Mouse (Mus musculus) liver, embryonic 16.5 days (tissue): ENCODE measurements around the gene Ccdc93. TPM values are rescaled to one million over a fixed set of nuclear protein-coding genes. Genes with fewer than 3 reads are reported as not detected.

Experiments used
- ATAC-seq: fragments of 200-750 bp; cut with Nextera tagmentation; 2 replicates; pipeline ENCODE4 v1.8.0; 2017; ENCODE audit warnings: low read depth, mild to moderate bottlenecking, moderate number of reproducible peaks, moderate library complexity
- H3K27ac ChIP-seq: fragments of 300-500 bp; sonication (generic); 2 replicates; pipeline ENCODE4 v1.5.1; 2014; ENCODE audit warnings: mild to moderate bottlenecking, low read length
- H3K27me3 ChIP-seq: fragments of 300-500 bp; sonication (generic); 2 replicates; pipeline ENCODE4 v1.6.1; 2014; ENCODE audit warnings: low read depth, low read length, mixed read lengths; ENCODE audit not compliant: control insufficient read depth, insufficient read depth
- H3K36me3 ChIP-seq: fragments of 300-500 bp; sonication (generic); 2 replicates; pipeline ENCODE4 v1.6.1; 2014; ENCODE audit warnings: mild to moderate bottlenecking; ENCODE audit not compliant: control insufficient read depth, insufficient read depth
- H3K4me1 ChIP-seq: fragments of 300-500 bp; sonication (generic); 2 replicates; pipeline ENCODE4 v1.6.1; 2014; ENCODE audit warnings: low read depth, low read length, mixed read lengths; ENCODE audit not compliant: control insufficient read depth
- H3K4me2 ChIP-seq: fragments of 300-500 bp; sonication (generic); 2 replicates; pipeline ENCODE4 v1.6.1; 2014; ENCODE audit warnings: low read depth, low read length, mixed read lengths
- H3K4me3 ChIP-seq: fragments of 300-500 bp; sonication (generic); 2 replicates; pipeline ENCODE4 v1.5.1; 2014; ENCODE audit warnings: low read depth, mild to moderate bottlenecking, low read length
- H3K9ac ChIP-seq: fragments of 300-500 bp; sonication (generic); 2 replicates; pipeline ENCODE4 v1.6.1; 2014; ENCODE audit warnings: low read depth, low read length
- H3K9me3 ChIP-seq: fragments of 300-500 bp; sonication (generic); replicated peaks from 2 replicates; pipeline ENCODE4 v1.6.1; 2016; ENCODE audit warnings: low read length; ENCODE audit not compliant: control insufficient read depth
- WGBS: fragments of 180-500 bp; shearing (Covaris S2); extraction: QIAGEN DNeasy Blood & Tissue Kit; methylation state at CpG from one replicate; pipeline ENCODE4 v1.1.7; 2014; ENCODE audit not compliant: insufficient replicate concordance; 5-methylcytosine and 5-hydroxymethylcytosine counted together
- polyA plus RNA-seq: library from polyadenylated mRNA; unstranded; fragments of >200 nt; fragmentation: Nextera tagmentation; extraction: Ambion mirVana; gene quantifications from 2 replicates; pipeline ENCODE4 v1.2.1, GENCODE M21; 2015

Ccdc93 gene
- polyA plus RNA-seq, result 2.8 and 3.6 TPM in 2 replicates

DNA sequence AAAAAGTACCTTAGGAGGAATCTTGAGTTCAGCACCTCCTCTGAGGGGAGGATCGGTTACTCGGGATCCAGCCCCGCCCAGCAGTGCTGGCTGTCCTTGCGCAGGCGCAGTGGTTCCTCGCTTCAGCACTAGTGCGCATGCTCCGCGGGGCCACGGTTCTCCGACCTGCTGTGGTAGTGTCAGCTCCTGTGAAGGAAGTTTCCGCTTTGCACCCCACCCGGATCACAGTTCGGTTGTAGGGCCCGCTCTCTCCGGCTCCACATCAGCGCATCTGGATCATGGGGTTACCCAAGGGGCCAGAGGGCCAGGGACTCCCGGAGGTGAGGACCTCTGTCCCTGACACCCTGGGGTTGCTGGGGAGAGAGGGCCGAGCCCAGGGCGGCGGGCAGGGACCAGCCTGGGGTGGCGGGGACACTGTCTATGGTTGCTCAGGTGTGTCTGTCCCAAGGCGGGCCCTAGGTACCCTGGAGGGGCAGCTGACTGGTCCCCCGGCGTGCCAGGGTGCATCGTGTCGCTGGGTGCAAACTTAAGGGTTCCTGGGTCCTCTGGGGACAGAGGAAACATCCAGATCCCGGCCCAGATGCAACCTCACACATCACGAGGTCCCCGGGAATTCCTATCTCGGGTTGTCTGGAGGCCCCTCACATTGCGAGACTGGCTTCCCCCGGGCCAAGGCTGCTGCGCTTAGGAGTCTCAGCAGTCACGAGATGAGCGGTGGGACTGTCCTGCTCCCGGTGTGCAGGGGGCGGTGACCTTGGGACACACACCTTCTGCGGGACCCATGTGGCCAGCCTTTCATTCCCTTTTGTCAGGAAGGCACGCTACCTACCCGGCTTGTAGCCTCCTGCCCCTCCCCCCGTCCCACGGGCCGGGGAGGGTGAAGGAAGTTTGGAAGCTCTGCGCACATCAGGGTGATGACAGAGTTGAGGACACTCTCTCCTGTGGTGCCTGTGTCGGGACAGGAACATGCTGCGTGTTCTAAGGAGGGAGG is at the start of gene Ccdc93:
TSS of gene Ccdc93 (plus strand) at position 112 of the 991 bp plus-strand sequence.
- peak; percentile 92 for ATAC-seq
- peak within 1 kb of the TSS; percentile 85 for H3K9ac ChIP-seq
- H3K4me2 ChIP-seq, result peak within 1 kb of the TSS; percentile 78
- no peaks in the 10 kb centered on the region for H3K9me3 ChIP-seq
- no peaks in the 10 kb centered on the region for H3K27me3 ChIP-seq
- under 1% methylated on average over 47 of the region's 47 CpGs for WGBS
- H3K4me1 ChIP-seq, result peaks cover 5% of the 10 kb centered on the region
- peak within 1 kb of the TSS; percentile 80 for H3K4me3 ChIP-seq
- no peaks in the 10 kb centered on the region for H3K36me3 ChIP-seq
- peak within 1 kb of the TSS; percentile 66 for H3K27ac ChIP-seq

DNA sequence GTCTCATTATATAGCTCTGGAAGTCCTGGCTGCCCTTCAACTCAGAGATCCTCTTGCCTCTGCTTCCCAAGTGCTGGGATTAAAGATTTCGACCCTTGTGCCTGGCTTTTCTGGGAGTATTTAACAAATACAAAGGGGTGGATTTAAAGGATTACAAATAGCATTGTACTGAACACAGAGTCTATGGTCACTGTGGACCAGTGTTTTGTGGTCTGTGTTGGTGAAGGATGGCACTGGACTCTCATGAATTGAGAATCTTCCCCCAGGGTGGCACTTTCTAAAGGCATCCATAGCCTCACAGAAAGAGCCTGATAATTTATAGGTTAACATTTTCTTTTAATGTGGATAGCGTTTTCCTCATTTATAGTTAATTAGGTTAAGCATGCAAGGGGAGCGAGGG is 49.3 kb upstream of the Ccdc93 start:
- H3K27me3 ChIP-seq, result no peaks in the 10 kb centered on the region
- H3K36me3 ChIP-seq, result no peaks in the 10 kb centered on the region
- H3K9me3 ChIP-seq, result no peaks in the 10 kb centered on the region
- no peak overlapping the region for H3K27ac ChIP-seq
- WGBS, result 65% methylated on average over 3 of the region's 3 CpGs
- ATAC-seq, result no peak
- no peak overlapping the region for H3K9ac ChIP-seq
- no peak overlapping the region for H3K4me2 ChIP-seq
- no peaks in the 10 kb centered on the region for H3K4me1 ChIP-seq
- H3K4me3 ChIP-seq, result no peak overlapping the region

GRCm38 (mm10) chr1:121388312-121388711 is 42.5 kb upstream of the Ccdc93 start:
- Histone ChIP-seq H3K4me1 (no peaks in the 10 kb centered on the region), H3K9ac (no peak overlapping the region), H3K27me3 (no peaks in the 10 kb centered on the region), H3K4me2 (no peak overlapping the region), H3K9me3 (no peaks in the 10 kb centered on the region), H3K36me3 (no peaks in the 10 kb centered on the region), H3K27ac (no peak overlapping the region), H3K4me3 (no peak overlapping the region)
- WGBS, result 49% methylated on average over 6 of the region's 6 CpGs
- no peak for ATAC-seq

GRCm38 (mm10) chr1:121388732-121389131 is 42.1 kb upstream of the Ccdc93 start:
- H3K27me3 ChIP-seq, result no peaks in the 10 kb centered on the region
- H3K9ac ChIP-seq, result no peak overlapping the region
- no peaks in the 10 kb centered on the region for H3K9me3 ChIP-seq
- no peaks in the 10 kb centered on the region for H3K4me1 ChIP-seq
- no peaks in the 10 kb centered on the region for H3K36me3 ChIP-seq
- H3K27ac ChIP-seq, result no peak overlapping the region
- 62% methylated on average over 7 of the region's 7 CpGs for WGBS
- no peak overlapping the region for H3K4me3 ChIP-seq
- no peak for ATAC-seq
- H3K4me2 ChIP-seq, result no peak overlapping the region

- Histone ChIP-seq H3K9me3 (no peaks in the 10 kb centered on the region), H3K36me3 (no peaks in the 10 kb centered on the region), H3K9ac (no peak overlapping the region), H3K4me2 (no peak overlapping the region), H3K27me3 (no peaks in the 10 kb centered on the region), H3K27ac (no peak overlapping the region), H3K4me1 (no peaks in the 10 kb centered on the region), H3K4me3 (no peak overlapping the region)
- no peak for ATAC-seq
- 80% methylated on average over 12 of the region's 12 CpGs for WGBS
Measured at GRCm38 (mm10) chr1:121389574-121389973, 41.3 kb upstream of the Ccdc93 start.

DNA sequence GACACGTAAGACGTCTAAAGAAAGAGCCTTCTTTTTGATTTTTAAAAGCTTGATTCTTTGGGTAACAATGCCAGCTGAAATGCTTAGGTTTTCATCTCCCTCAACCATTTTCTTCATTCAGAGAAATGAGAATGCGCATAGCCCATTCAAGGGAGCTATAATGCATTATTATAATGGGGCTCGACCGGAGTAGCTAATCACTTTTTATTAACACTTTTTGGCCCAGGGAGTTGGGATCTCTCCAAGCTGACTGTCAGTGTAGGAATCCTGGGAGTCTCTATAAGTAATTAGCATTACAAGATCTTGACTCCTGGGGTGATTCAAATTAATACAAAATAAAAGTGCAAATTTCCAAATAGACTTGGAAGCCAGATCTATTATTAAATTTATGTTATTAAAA is 40.8 kb upstream of the Ccdc93 start:
- no peaks in the 10 kb centered on the region for H3K27me3 ChIP-seq
- no peak for ATAC-seq
- H3K27ac ChIP-seq, result no peak overlapping the region
- no peaks in the 10 kb centered on the region for H3K4me1 ChIP-seq
- H3K9ac ChIP-seq, result no peak overlapping the region
- H3K4me2 ChIP-seq, result no peak overlapping the region
- WGBS, result 81% methylated on average over 5 of the region's 5 CpGs
- H3K36me3 ChIP-seq, result no peaks in the 10 kb centered on the region
- no peaks in the 10 kb centered on the region for H3K9me3 ChIP-seq
- H3K4me3 ChIP-seq, result no peak overlapping the region

GRCm38 (mm10) chr1:121390421-121390820 is 40.4 kb upstream of the Ccdc93 start:
- WGBS, result 52% methylated on average over 13 of the region's 13 CpGs
- no peak overlapping the region for H3K4me2 ChIP-seq
- H3K36me3 ChIP-seq, result no peaks in the 10 kb centered on the region
- H3K27me3 ChIP-seq, result no peaks in the 10 kb centered on the region
- H3K27ac ChIP-seq, result no peak overlapping the region
- H3K9me3 ChIP-seq, result no peaks in the 10 kb centered on the region
- H3K9ac ChIP-seq, result no peak overlapping the region
- H3K4me1 ChIP-seq, result no peaks in the 10 kb centered on the region
- ATAC-seq, result no peak
- H3K4me3 ChIP-seq, result no peak overlapping the region

DNA sequence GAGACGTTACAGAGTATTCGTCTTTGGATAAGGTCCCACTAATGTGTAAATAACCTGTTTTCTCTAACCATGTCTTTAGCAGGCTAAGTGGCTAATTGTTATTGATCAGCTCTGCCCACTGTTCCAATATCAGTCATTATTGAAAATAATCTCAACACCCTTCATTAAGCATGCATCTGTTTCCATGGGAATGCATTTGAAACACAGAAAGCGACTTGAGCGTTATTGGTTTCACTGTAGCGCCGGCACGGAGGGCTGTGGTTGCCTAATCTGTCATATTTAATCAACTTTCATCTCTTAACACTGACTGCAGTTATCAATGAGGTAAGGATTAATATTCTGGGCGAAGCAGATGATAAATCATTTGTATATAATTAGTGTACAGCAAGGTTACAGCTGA is 40.0 kb upstream of the Ccdc93 start:
- ATAC-seq, result no peak

DNA sequence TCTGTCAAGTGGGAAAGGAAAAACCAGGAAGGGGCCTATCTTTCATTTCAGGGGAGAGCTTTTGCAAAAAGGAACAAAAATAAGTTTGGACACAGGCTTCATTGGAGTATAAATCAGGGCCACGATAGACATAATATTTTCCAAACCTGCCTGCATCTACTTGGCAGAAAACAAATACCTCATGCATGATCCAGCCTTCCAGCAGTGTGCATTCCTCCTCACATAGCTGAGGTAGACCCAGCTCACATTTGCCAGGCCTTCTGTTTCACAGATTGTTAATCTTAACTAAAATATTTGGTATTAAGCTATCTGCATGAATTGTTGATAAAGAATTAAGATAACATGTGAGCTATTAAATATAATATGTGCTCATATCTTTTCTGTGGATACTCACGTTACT is 37.7 kb upstream of the Ccdc93 start:
- H3K27me3 ChIP-seq, result no peaks in the 10 kb centered on the region
- ATAC-seq, result no peak
- no peaks in the 10 kb centered on the region for H3K4me1 ChIP-seq
- no peak overlapping the region for H3K4me3 ChIP-seq
- H3K27ac ChIP-seq, result no peak overlapping the region
- H3K4me2 ChIP-seq, result no peak overlapping the region
- H3K9me3 ChIP-seq, result no peaks in the 10 kb centered on the region
- H3K36me3 ChIP-seq, result no peaks in the 10 kb centered on the region
- H3K9ac ChIP-seq, result no peak overlapping the region
- WGBS, result 52% methylated on average over 2 of the region's 2 CpGs

More for the DNA sequence above, 40.0 kb upstream of the Ccdc93 start:
- Histone ChIP-seq H3K36me3 (no peaks in the 10 kb centered on the region), H3K9me3 (no peaks in the 10 kb centered on the region), H3K27ac (no peak overlapping the region), H3K4me2 (no peak overlapping the region), H3K4me3 (no peak overlapping the region), H3K4me1 (no peaks in the 10 kb centered on the region), H3K27me3 (no peaks in the 10 kb centered on the region), H3K9ac (no peak overlapping the region)
- 71% methylated on average over 8 of the region's 8 CpGs for WGBS
